Mouse (Mus musculus) liver, adult 2 months (tissue): ENCODE data around the gene B4galnt2.
"Not testable (repeated sequence)": the region's sequence is repeated elsewhere in the genome, so short reads cannot be mapped to it uniquely, and the experiment has no call there.

ENCODE experiments used
- CTCF ChIP-seq: fragments of 200-500 bp; IDR thresholded peaks from 2 replicates; pipeline ENCODE4 v1.5.1; 2011; ENCODE audit warnings: low read depth, low read length, control low read depth
- POLR2A ChIP-seq: fragments of 200-500 bp; IDR thresholded peaks from 2 replicates; pipeline ENCODE4 v1.6.1; 2011; ENCODE audit warnings: low read length, control low read depth; ENCODE audit not compliant: insufficient read depth; ENCODE audit errors: extremely low read depth

DNA sequence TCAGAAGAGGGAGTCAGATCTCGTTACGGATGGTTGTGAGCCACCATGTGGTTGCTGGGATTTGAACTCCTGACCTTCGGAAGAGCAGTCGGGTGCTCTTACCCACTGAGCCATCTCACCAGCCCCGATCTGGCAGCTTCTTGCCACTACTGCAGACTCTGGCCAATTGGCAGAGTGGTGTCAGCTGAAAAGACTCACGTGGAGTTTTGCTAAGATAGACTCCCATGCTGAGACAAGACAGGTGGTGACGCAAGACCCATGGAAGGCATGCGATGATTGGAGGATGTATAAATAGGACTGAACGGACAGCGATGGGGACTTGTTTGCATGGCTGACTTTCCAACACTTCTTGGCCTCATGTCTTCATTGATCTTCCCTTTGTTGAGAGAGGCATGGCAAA lies 17.5 kb upstream of the B4galnt2 start:
- not testable (repeated sequence) for TF ChIP-seq CTCF, POLR2A
